Mouse (Mus musculus) adrenal gland, adult 10 weeks (tissue): ENCODE measurements around the gene Cdk11b. TPM values are rescaled to one million over a fixed set of nuclear protein-coding genes. Genes with fewer than 3 reads are reported as not detected.

Source experiments
- polyA plus RNA-seq: library from polyadenylated mRNA; stranded (reverse); fragments of 350-450 nt; fragmentation: Illumina TruSeq; extraction: RNeasy Lipid Tissue Mini Kit (QIAGEN cat#74804); gene quantifications from one replicate; pipeline ENCODE4 v1.2.3, GENCODE M21; 2014; ENCODE audit warnings: low read depth, low replicate concordance

Gene Cdk11b
- polyA plus RNA-seq, result 72.3 TPM

DNA sequence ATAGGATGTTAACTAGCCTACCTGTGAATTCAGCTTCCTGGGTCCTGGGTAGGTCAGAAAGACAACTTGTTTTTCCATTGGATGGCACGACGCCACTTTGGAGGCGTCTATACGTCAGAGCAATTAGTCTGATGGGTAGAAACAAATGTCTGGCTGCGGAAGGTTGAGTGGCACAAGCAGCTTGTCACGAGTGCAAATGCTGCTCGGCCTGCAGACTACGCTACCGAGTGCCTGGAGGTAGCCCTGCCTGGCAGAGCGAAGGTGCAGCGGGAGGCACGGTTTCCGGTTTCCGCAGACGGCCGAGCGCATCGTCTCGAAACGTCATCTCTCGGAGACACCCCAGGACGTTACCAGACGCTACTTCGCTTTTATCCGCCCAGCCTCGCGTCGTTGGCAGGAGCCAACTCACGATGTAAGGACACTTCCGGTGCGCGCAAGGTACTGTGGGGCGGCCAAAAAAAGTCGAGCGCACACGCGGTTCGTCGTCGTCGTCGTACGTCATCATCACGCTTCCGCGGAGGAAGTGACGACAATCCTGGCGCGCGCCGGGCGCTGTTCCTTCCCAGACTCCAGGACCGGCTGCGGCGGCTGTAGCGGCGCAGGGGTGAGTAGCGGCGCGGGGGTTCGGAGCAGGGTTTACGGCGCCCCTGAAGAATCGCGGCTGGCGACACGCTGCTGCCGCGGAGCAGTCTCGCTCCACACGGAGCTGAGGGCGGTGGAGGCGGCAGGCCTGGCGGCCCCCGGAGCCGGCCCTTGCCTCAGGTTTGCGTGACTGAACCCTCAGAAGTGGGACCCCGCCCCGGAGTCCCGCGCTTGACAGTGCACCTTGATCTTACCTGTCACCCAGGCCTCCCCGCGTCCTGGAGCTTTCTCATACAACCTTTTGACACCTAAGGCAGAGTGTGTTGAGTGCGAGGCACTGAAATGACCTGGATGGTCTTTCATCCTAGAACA, at the start of gene Cdk11b:
Gene Cdk11b (plus strand): TSS at position 517 of the 954 bp plus-strand sequence.

DNA sequence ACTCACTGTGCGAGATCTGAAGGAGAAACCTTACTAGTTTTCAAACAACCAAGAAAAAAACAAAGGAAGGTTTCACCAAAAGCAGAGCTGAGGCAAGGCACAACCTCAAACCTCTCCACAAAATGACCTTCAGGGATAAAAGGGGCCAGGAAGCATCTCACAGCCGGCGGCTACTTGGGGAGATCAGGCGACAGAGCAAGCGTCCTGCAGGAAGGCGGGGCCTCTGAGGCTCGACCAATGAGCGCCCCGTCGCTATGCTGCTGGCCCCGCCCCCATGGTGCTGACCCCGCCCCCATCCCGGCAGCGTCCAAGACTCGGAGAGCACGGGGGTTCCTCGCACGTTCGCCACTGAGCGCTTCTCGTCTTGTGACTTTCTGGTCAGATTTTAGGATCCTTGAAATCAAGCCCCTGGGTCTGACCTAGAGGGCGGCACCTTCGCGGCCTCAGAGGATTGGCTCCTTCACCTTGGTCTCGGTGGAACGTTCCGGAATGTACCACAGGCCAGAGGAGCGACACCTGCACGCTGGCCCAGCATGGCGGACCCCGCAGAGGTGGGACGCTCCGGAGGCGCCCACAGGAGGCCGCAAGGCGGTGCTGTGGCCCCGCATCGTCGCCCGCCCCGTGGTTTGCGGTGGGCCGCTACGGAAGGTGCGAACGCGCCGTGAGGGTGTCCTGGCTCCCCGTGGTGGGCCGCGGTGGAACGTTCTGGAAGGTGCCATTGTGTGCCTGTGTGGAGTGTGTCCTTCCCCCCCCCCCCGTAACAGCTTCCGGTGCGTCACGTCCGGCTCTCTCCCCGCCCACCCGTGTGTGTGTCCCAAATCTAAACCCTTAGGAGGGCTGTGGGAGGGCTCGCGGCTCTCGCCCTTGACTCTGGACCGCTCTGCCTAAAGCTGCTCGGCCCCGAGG, 23.3 kb upstream of the Cdk11b start, which contains the start of gene Slc35e2:
Gene Slc35e2 (plus strand): TSS at position 326 of the 906 bp plus-strand sequence.

GRCm38 (mm10) chr4:155645308-155645707, 20.7 kb downstream of the Cdk11b start, which contains the start of gene Gm10563:
Gene Gm10563, minus strand, starts transcription at chr4:155645408.

DNA sequence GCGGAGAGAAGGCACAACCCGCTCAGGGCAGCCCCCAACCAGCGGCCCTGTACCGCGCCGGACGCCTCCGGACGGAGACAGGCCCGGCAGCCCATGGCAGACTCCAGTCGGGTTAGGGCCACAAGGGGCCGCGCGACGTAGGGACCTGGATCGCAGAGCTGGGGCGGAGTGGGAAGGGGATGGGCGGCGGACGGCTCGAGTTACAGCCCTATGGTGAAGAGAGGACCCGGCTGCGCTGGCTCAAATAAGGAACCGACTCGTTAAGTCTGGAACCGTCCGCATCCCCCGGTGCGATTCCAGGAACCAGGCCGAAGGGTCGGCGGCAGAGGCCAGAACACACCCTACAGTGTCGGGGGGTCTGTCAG, 28.4 kb downstream of the Cdk11b start, which contains the start of gene Mmp23:
Gene Mmp23 (minus strand): TSS at position 299 of the 365 bp plus-strand sequence.

GRCm38 (mm10) chr4:155668689-155669597, 44.3 kb downstream of the Cdk11b start, which contains the start of gene Mib2:
Gene Mib2, minus strand, starts transcription at chr4:155669198.

GRCm38 (mm10) chr4:155694111-155694481, 69.4 kb downstream of the Cdk11b start, which contains the start of gene Fndc10:
Gene Fndc10, plus strand, starts transcription at chr4:155694342.

Other genes with a start within 250 kb of the Cdk11b start
- not detected for gene Gabrd, start 226.7 kb upstream of the Cdk11b start, polyA plus RNA-seq
- 0.47 TPM for gene Cfap74, start 215.7 kb upstream of the Cdk11b start, polyA plus RNA-seq
- gene Tmem52, start 155.7 kb upstream of the Cdk11b start, polyA plus RNA-seq, result not detected
- gene Gnb1, start 133.5 kb upstream of the Cdk11b start, polyA plus RNA-seq, result 228 TPM
- gene Nadk, start 62.5 kb upstream of the Cdk11b start, polyA plus RNA-seq, result 136 TPM
- 35.3 TPM for gene Slc35e2, start 23.4 kb upstream of the Cdk11b start, polyA plus RNA-seq
- not detected for gene Gm10563, start 20.6 kb downstream of the Cdk11b start, polyA plus RNA-seq
- gene Mmp23, start 28.5 kb downstream of the Cdk11b start, polyA plus RNA-seq, result 0.82 TPM
- 2.4 TPM for gene Mib2, start 44.3 kb downstream of the Cdk11b start, polyA plus RNA-seq
- gene Fndc10, start 69.5 kb downstream of the Cdk11b start, polyA plus RNA-seq, result 2.0 TPM
- 150 TPM for gene Ssu72, start 79.9 kb downstream of the Cdk11b start, polyA plus RNA-seq
- not detected for gene Tmem240, start 109.9 kb downstream of the Cdk11b start, polyA plus RNA-seq
- 6.4 TPM for gene Atad3a, start 136.2 kb downstream of the Cdk11b start, polyA plus RNA-seq
- gene Vwa1, start 149.8 kb downstream of the Cdk11b start, polyA plus RNA-seq, result 0.52 TPM
- 0.70 TPM for gene Tmem88b, start 161.0 kb downstream of the Cdk11b start, polyA plus RNA-seq
- gene Ankrd65, start 165.6 kb downstream of the Cdk11b start, polyA plus RNA-seq, result not detected
- 89.5 TPM for gene Mrpl20, start 178.0 kb downstream of the Cdk11b start, polyA plus RNA-seq
- 83.8 TPM for gene Ccnl2, start 187.6 kb downstream of the Cdk11b start, polyA plus RNA-seq
- 6.2 TPM for gene Aurkaip1, start 206.4 kb downstream of the Cdk11b start, polyA plus RNA-seq
- gene Mxra8, start 214.8 kb downstream of the Cdk11b start, polyA plus RNA-seq, result 58.8 TPM
- gene Dvl1, start 222.5 kb downstream of the Cdk11b start, polyA plus RNA-seq, result 2.0 TPM
- not detected for gene Tas1r3, start 238.5 kb downstream of the Cdk11b start, polyA plus RNA-seq
- 5.8 TPM for gene Cptp, start 244.6 kb downstream of the Cdk11b start, polyA plus RNA-seq
- gene Ints11, start 244.7 kb downstream of the Cdk11b start, polyA plus RNA-seq, result 3.3 TPM